Mouse (Mus musculus): ENCODE data around the gene Gm10382. TPM values are rescaled to one million over a fixed set of nuclear protein-coding genes. Genes with fewer than 3 reads are reported as not detected.
A peak's percentile ranks its signal among the peaks of the same experiment; 100 is the strongest.
"Not testable (repeated sequence)": the region's sequence is repeated elsewhere in the genome, so short reads cannot be mapped to it uniquely, and the experiment has no call there.

Gene Gm10382
- polyA plus RNA-seq, 1 experiment from 2014 or later: 0.18 TPM

GRCm38 (mm10) chr5:125407020-125407830 is 18.1 kb downstream of the Gm10382 start:
- 46% methylated on average over 13 of the region's 13 CpGs for WGBS (ENCODE audit: insufficient replicate concordance)
- no peak for DNase-seq
- H3K27me3 ChIP-seq (ENCODE audit: insufficient read depth, low read length): no peaks in the 10 kb centered on the region
- peak overlapping the region; percentile 90 for H3K4me2 ChIP-seq (ENCODE audit: low read depth, low read length)
- H3K4me3 ChIP-seq (ENCODE audit: low read depth, low read length): peak overlapping the region; percentile 53
- H3K36me3 ChIP-seq (replicated peaks; ENCODE audit: insufficient read depth, low read length): no peaks in the 10 kb centered on the region
- TF ChIP-seq CTCF (IDR thresholded peaks at IDR 0.05; ENCODE audit: low read depth) (no peak), EP300 (IDR thresholded peaks at IDR 0.05; ENCODE audit: low read depth) (no peak)
- peaks cover 29% of the 10 kb centered on the region for H3K4me1 ChIP-seq (ENCODE audit: insufficient read depth)
- no peaks in the 10 kb centered on the region for H3K9me3 ChIP-seq (ENCODE audit: low read length)
- 0 out of 2 replicates have a peak overlapping the region, but pooled peaks have one; percentile 73 for H3K9ac ChIP-seq (replicated peaks)
- no peak for ATAC-seq
- H3K27ac ChIP-seq (ENCODE audit: low read depth): peak overlapping the region; percentile 87

- H3K4me3 ChIP-seq (ENCODE audit: low read depth, low read length): no peak overlapping the region
- DNase-seq (no peak), ATAC-seq (no peak)
- peak overlapping the region; percentile 31 for H3K27ac ChIP-seq (ENCODE audit: low read depth)
- TF ChIP-seq CTCF (IDR thresholded peaks at IDR 0.05; ENCODE audit: low read depth): no peak
- no peak for TF ChIP-seq EP300 (IDR thresholded peaks at IDR 0.05; ENCODE audit: low read depth)
- H3K4me2 ChIP-seq (ENCODE audit: low read depth, low read length): 0 out of 2 replicates have a peak overlapping the region, but pooled peaks have one; percentile 44
- no peaks in the 10 kb centered on the region for H3K9me3 ChIP-seq (ENCODE audit: low read length)
- WGBS (ENCODE audit: insufficient replicate concordance): 51% methylated on average over 14 of the region's 14 CpGs
- no peaks in the 10 kb centered on the region for H3K36me3 ChIP-seq (replicated peaks; ENCODE audit: insufficient read depth, low read length)
- no peak overlapping the region for H3K9ac ChIP-seq (replicated peaks)
- H3K27me3 ChIP-seq (ENCODE audit: insufficient read depth, low read length): no peaks in the 10 kb centered on the region
- H3K4me1 ChIP-seq (ENCODE audit: insufficient read depth): peaks cover 26% of the 10 kb centered on the region
Measured at GRCm38 (mm10) chr5:125407910-125408575, 18.9 kb downstream of the Gm10382 start.

GRCm38 (mm10) chr5:125408842-125409241 is 19.7 kb downstream of the Gm10382 start:
- H3K27ac ChIP-seq (ENCODE audit: low read depth): peak overlapping the region; percentile 31; the same call in 1 of the 2 replicates
- under 1% methylated on average over 13 of the region's 13 CpGs for WGBS (ENCODE audit: insufficient replicate concordance)

GRCm38 (mm10) chr5:125409348-125410090 is 20.4 kb downstream of the Gm10382 start:
- ATAC-seq (peak; percentile 35), DNase-seq (peak; percentile 61)
- H3K4me1 ChIP-seq (ENCODE audit: insufficient read depth): peaks cover 25% of the 10 kb centered on the region
- no peaks in the 10 kb centered on the region for H3K9me3 ChIP-seq (ENCODE audit: low read length)
- no peaks in the 10 kb centered on the region for H3K27me3 ChIP-seq (ENCODE audit: insufficient read depth, low read length)
- H3K27ac ChIP-seq (ENCODE audit: low read depth): peak overlapping the region; percentile 3; the same call in 1 of the 2 replicates
- TF ChIP-seq CTCF (IDR thresholded peaks at IDR 0.05; ENCODE audit: low read depth): no peak
- TF ChIP-seq EP300 (IDR thresholded peaks at IDR 0.05; ENCODE audit: low read depth): no peak
- H3K4me2 ChIP-seq (ENCODE audit: low read depth, low read length): peak overlapping the region; percentile 64
- H3K9ac ChIP-seq (replicated peaks): 0 out of 2 replicates have a peak overlapping the region, but pooled peaks have one; percentile 44
- WGBS (ENCODE audit: insufficient replicate concordance): 24% methylated on average over 20 of the region's 20 CpGs
- H3K4me3 ChIP-seq (ENCODE audit: low read depth, low read length): peak overlapping the region; percentile 36
- peaks cover 9% of the 10 kb centered on the region for H3K36me3 ChIP-seq (replicated peaks; ENCODE audit: insufficient read depth, low read length)

More at GRCm38 (mm10) chr5:125408842-125409241, 19.7 kb downstream of the Gm10382 start:
- Histone ChIP-seq H3K9me3 (ENCODE audit: low read length) (no peaks in the 10 kb centered on the region), H3K4me2 (ENCODE audit: low read depth, low read length) (peak overlapping the region; percentile 64), H3K4me1 (ENCODE audit: insufficient read depth) (peaks cover 25% of the 10 kb centered on the region), H3K27me3 (ENCODE audit: insufficient read depth, low read length) (no peaks in the 10 kb centered on the region), H3K9ac (replicated peaks) (0 out of 2 replicates have a peak overlapping the region, but pooled peaks have one; percentile 44), H3K4me3 (ENCODE audit: low read depth, low read length) (peak overlapping the region; percentile 36), H3K36me3 (replicated peaks; ENCODE audit: insufficient read depth, low read length) (peaks cover 6% of the 10 kb centered on the region)
- TF ChIP-seq CTCF (IDR thresholded peaks at IDR 0.05; ENCODE audit: low read depth) (no peak), EP300 (IDR thresholded peaks at IDR 0.05; ENCODE audit: low read depth) (no peak; the same call in 1 of the 2 replicates)
- peak; percentile 57 for ATAC-seq
- DNase-seq: peak; percentile 89

DNA sequence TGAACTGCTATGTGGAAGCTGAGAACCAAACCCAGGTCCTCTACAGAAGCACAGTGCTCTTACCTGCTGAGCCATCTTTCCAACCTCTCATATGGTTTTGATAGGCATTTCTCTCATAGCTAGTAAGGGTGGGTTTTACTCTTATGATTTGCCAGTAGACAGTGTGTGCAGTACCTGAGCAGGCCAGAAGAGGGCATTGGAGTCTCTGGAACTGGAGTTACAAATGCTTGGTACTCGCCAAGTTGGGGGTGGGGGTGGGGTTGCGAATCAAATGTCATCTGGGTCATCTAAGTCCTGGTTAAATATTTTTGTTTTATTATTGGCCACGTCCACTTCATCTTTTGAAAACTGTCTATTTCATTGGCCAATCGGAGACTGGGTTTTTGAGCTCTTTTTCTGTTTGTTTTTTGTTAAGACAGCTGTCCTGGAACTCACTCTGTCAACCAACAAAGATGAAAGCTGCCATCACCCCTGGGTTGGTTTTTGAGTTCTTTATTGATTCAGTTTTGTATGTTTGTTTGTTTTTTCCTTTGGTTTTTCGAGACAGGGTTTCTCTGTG is 22.9 kb downstream of the Gm10382 start:
- no peak for ATAC-seq

GRCm38 (mm10) chr5:125412536-125412935 is 23.4 kb downstream of the Gm10382 start:
- not testable (repeated sequence) for DNase-seq; H3K27me3 ChIP-seq (ENCODE audit: insufficient read depth, low read length); H3K4me3 ChIP-seq (ENCODE audit: low read depth, low read length); H3K9ac ChIP-seq (replicated peaks); ATAC-seq; H3K4me2 ChIP-seq (ENCODE audit: low read depth, low read length); H3K9me3 ChIP-seq (ENCODE audit: low read length); H3K27ac ChIP-seq (ENCODE audit: low read depth)
- 72% methylated on average over 8 of the region's 8 CpGs for WGBS (ENCODE audit: insufficient replicate concordance)
- peaks cover 12% of the 10 kb centered on the region for H3K4me1 ChIP-seq (ENCODE audit: insufficient read depth)
- peaks cover 37% of the 10 kb centered on the region for H3K36me3 ChIP-seq (replicated peaks; ENCODE audit: insufficient read depth, low read length)

More for the DNA sequence above, 22.9 kb downstream of the Gm10382 start:
- Histone ChIP-seq H3K9ac (replicated peaks) (no peak overlapping the region), H3K27ac (ENCODE audit: low read depth) (no peak overlapping the region), H3K4me3 (ENCODE audit: low read depth, low read length) (no peak overlapping the region), H3K36me3 (replicated peaks; ENCODE audit: insufficient read depth, low read length) (peaks cover 32% of the 10 kb centered on the region), H3K4me1 (ENCODE audit: insufficient read depth) (peaks cover 17% of the 10 kb centered on the region), H3K9me3 (ENCODE audit: low read length) (no peaks in the 10 kb centered on the region), H3K27me3 (ENCODE audit: insufficient read depth, low read length) (no peaks in the 10 kb centered on the region), H3K4me2 (ENCODE audit: low read depth, low read length) (no peak overlapping the region)
- TF ChIP-seq CTCF (IDR thresholded peaks at IDR 0.05; ENCODE audit: low read depth): peak; percentile 87
- no peak for TF ChIP-seq EP300 (IDR thresholded peaks at IDR 0.05; ENCODE audit: low read depth)
- peak; percentile 85 for DNase-seq
- 58% methylated on average over 5 of the region's 5 CpGs for WGBS (ENCODE audit: insufficient replicate concordance)

All from liver, postnatal 0 days (tissue).